Mouse (Mus musculus) G1E (cell line): ENCODE data around the gene Il17f. TPM values are rescaled to one million over a fixed set of nuclear protein-coding genes. Genes with fewer than 3 reads are reported as not detected.
"Not testable (repeated sequence)": the region's sequence is repeated elsewhere in the genome, so short reads cannot be mapped to it uniquely, and the experiment has no call there.

Experiments used
- ATAC-seq: 2 replicates; pipeline ENCODE4 v1.8.0; 2016; ENCODE audit warnings: mild to moderate bottlenecking; ENCODE audit not compliant: insufficient number of reproducible peaks, poor library complexity, low FRiP score, severe bottlenecking; ENCODE audit errors: extremely low read depth
- DNase-seq: peaks from one replicate; pipeline ENCODE4 v3.0.0; 2012; ENCODE audit warnings: low spot score
- H3K27me3 ChIP-seq: 2 replicates; pipeline ENCODE4 v1.6.1; 2012; ENCODE audit warnings: mild to moderate bottlenecking, low read length, inconsistent platforms; ENCODE audit not compliant: insufficient read depth
- H3K36me3 ChIP-seq: replicated peaks from 2 replicates; pipeline ENCODE3; 2012; ENCODE audit warnings: mild to moderate bottlenecking, inconsistent platforms
- H3K4me1 ChIP-seq: 2 replicates; pipeline ENCODE4 v1.6.1; 2012; ENCODE audit warnings: low read depth, low read length, inconsistent platforms, mixed read lengths; ENCODE audit not compliant: insufficient read depth
- H3K4me3 ChIP-seq: 2 replicates; pipeline ENCODE4 v1.5.1; 2012; ENCODE audit warnings: low read depth, mild to moderate bottlenecking, inconsistent platforms, low read length, moderate library complexity, mixed read lengths
- H3K9me3 ChIP-seq: replicated peaks from 2 replicates; pipeline ENCODE4 v1.6.1; 2012; ENCODE audit warnings: inconsistent platforms
- CTCF ChIP-seq: IDR thresholded peaks from 2 replicates; pipeline ENCODE4 v1.5.1; 2012; ENCODE audit warnings: low read depth, low read length, inconsistent platforms, mixed read lengths
- GATA1 ChIP-seq: IDR thresholded peaks from 2 replicates; pipeline ENCODE4 v1.6.1; 2012; ENCODE audit warnings: borderline replicate concordance, low read length, inconsistent platforms, mixed read lengths
- GATA2 ChIP-seq: IDR thresholded peaks from 2 replicates; pipeline ENCODE4 v1.6.1; 2012; ENCODE audit warnings: low read depth, low read length, inconsistent platforms, borderline replicate concordance
- POLR2AphosphoS5 ChIP-seq: IDR thresholded peaks from 2 replicates; pipeline ENCODE4 v1.6.1; 2012; ENCODE audit warnings: low read depth, low read length, inconsistent platforms; ENCODE audit not compliant: insufficient replicate concordance
- TAL1 ChIP-seq: conservative IDR thresholded peaks from 2 replicates; pipeline ENCODE4 v1.6.1; 2012; ENCODE audit warnings: low read depth, low read length, inconsistent platforms, mixed read lengths
- polyA plus RNA-seq: library from polyadenylated mRNA; stranded (reverse); fragments of >175 nt; gene quantifications from 2 replicates; pipeline ENCODE4 v1.2.3, GENCODE M21; 2012
- total RNA-seq, 2 experiments: library from RNA; stranded (forward) in 1 of 2; stranded (reverse) in 1 of 2; fragments of 200-1000 nt in 1 of 2; fragments of >200 nt in 1 of 2; fragmentation: Nextera tagmentation in 1 of 2; gene quantifications; 2 replicates each; pipeline ENCODE4 v1.2.3; 2014 to 2017

Il17f gene
- not detected in 2 replicates for total RNA-seq (2014; fragmentation: Nextera tagmentation)
- total RNA-seq (2017), result 0.55 TPM in 1 of 2 replicates, not detected in the other
- polyA plus RNA-seq, result not detected in 2 replicates

DNA sequence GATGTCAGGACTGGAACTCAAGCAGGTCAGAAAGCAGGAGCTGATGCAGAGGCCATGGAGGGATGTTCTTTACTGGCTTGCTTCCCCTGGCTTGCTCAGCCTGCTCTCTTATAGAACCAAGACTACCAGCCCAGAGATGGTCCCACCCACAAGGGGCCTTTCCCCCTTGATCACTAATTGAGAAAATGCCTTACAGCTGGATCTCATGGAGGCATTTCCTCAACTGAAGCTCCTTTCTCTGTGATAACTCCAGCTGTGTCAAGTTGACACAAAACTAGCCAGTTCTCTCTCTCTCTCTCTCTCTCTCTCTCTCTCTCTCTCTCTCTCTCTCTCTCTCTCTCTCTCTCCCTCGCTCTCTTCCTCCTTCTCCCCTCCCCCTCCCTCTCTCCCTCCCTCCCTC, at the start of gene Il17f:
Gene Il17f, minus strand, starts transcription at position 101 of the 400 bp plus-strand sequence.
- H3K9me3 ChIP-seq, H3K36me3 ChIP-seq, DNase-seq, H3K4me1 ChIP-seq, ATAC-seq, H3K4me3 ChIP-seq: not testable (repeated sequence)
- peaks cover 29% of the 10 kb centered on the region for H3K27me3 ChIP-seq

DNA sequence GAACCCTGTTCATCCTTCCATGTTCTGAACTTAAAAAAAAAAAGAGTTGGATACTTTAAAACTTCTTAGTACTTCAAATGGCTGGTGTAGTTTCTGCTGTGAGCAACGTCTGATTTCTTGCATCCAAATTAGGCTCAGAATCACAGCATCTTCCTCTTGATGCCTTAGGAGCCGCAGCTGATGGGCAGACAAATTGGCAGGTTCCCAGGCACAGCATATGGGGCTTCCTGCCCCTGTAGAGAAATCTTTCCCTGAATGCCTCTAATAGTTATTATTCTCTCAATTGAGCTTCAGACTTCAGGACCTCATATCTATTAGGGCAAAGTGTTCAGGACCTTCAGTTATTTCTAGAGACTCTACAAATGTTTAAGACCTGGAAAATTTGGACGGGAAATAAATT, 49.5 kb upstream of the Il17f start:
- peaks cover 16% of the 10 kb centered on the region for H3K27me3 ChIP-seq
- H3K36me3 ChIP-seq, result no peaks in the 10 kb centered on the region
- TF ChIP-seq GATA1 (no peak), CTCF (no peak), TAL1 (no peak), POLR2AphosphoS5 (no peak), GATA2 (no peak)
- no peak for DNase-seq
- no peaks in the 10 kb centered on the region for H3K4me1 ChIP-seq
- no peak for ATAC-seq
- no peaks in the 10 kb centered on the region for H3K9me3 ChIP-seq
- no peak overlapping the region for H3K4me3 ChIP-seq

DNA sequence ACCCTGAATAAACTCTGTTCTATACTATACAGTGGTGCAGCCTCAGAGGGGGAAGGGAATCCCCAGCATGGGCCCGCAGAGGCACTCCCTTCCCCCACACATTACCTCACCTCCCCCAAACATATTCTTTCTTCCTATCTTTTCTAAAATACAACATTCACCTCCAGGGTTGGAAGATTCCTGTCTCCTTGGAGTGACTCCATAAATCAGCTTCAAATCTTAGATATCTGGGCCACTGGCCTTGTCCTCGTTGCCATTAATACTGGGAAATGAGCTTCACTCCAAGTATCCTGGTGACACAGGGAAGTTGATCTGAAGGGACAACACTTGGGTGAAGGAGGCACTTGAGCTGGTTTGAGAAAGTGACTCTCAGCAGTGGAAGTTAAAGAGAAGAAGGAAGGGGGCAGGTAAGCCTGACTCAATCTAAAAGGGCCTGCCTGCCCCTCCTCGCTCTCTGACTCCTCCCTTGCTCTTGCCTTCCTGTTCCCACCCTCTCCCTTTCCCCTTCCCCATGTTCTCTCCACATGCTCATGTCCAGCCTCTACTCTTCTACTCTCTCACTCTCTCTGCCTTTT, 46.2 kb upstream of the Il17f start:
- TF ChIP-seq CTCF (no peak), POLR2AphosphoS5 (no peak), GATA1 (no peak), GATA2 (no peak), TAL1 (no peak)
- Histone ChIP-seq H3K9me3 (no peaks in the 10 kb centered on the region), H3K36me3 (no peaks in the 10 kb centered on the region), H3K27me3 (peaks cover 24% of the 10 kb centered on the region), H3K4me3 (no peak overlapping the region), H3K4me1 (no peaks in the 10 kb centered on the region)
- DNase-seq (no peak), ATAC-seq (no peak)

DNA sequence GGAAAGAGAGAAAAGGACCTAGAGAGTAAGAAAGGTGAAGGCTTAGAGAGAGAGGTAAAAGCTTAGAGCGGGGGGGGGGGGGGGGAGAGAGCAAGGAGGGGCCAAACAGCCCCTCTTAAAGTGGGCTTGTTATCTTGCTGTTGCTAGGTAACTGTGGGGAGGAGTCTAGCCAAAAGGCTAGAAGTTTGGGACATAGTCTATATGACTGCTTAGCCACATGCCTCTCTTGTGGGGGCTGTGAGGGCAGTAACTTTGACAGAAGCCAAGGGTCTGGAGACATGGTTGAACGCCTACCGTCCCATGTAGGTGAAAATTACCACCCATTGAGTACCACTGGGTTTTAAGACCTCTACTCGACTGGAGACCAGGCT, 42.7 kb upstream of the Il17f start:
- TF ChIP-seq GATA2 (no peak), GATA1 (no peak), POLR2AphosphoS5 (no peak), TAL1 (no peak)
- ATAC-seq, result no peak
- DNase-seq, result no peak

DNA sequence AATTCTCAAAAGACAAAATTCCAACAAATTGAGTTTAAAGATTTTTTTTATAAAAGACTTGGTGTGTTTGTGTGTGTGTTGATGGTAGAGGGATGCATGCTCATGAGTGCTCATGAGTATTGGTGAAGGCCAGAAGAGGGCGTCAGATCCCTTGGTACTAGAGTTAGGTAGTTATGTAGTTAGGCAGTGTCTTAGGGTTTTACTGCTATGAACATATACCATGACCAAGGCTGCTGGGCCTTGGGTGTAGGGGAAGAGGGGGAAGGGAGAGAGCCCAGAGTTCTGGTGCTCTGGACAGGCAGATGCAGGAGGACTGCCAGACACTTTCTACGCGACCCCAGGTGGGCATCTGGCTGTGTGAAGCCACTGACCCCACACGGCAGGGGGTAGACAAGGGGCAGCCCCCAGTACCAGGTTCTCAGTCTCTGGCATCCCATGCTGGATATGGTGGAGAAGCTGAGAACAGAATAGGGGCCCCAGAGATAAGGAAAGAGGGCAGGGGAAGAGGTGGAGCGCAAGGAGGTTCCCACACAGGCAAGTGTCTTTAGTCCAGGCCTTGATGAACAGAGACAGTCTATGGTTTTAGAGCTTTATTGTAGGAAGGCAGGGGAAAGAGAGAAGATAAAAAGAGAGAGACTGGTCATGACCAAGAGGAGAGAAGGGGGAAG, 42.2 kb upstream of the Il17f start:
- TF ChIP-seq GATA2, result no peak
- no peak for TF ChIP-seq TAL1
- TF ChIP-seq GATA1, result no peak
- TF ChIP-seq CTCF, result no peak
- TF ChIP-seq POLR2AphosphoS5, result no peak
- H3K4me1 ChIP-seq, result no peaks in the 10 kb centered on the region
- no peak overlapping the region for H3K4me3 ChIP-seq
- no peaks in the 10 kb centered on the region for H3K36me3 ChIP-seq
- no peaks in the 10 kb centered on the region for H3K9me3 ChIP-seq
- DNase-seq, result no peak
- peaks cover 41% of the 10 kb centered on the region for H3K27me3 ChIP-seq
- ATAC-seq, result no peak

More for the DNA sequence above, 42.7 kb upstream of the Il17f start:
- no peaks in the 10 kb centered on the region for H3K36me3 ChIP-seq
- H3K4me3 ChIP-seq, result no peak overlapping the region
- H3K27me3 ChIP-seq, result peaks cover 36% of the 10 kb centered on the region
- H3K9me3 ChIP-seq, result no peaks in the 10 kb centered on the region
- no peaks in the 10 kb centered on the region for H3K4me1 ChIP-seq

DNA sequence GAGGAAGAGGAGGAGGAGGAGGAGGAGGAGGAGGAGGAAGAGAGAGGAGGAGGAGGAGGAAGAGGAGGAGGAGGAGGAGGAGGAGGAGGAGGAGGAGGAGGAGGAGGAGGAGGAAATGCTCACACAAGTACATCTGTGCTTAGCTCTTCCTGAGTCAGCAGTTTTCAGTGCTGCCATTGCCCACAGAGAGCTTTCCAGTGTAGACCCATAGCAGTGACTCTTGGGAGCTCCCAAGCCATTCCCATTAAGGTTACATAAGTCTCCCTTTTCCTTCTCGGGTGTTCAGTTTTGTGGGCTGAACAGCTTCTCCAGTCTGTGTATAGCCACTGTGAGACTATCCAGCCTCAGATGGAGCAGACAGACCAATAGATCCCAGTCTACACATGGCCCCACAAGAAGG, 40.1 kb upstream of the Il17f start:
- TF ChIP-seq TAL1 (no peak), GATA1 (no peak), CTCF (no peak), GATA2 (no peak), POLR2AphosphoS5 (no peak)
- Histone ChIP-seq H3K9me3 (no peaks in the 10 kb centered on the region), H3K4me1 (no peaks in the 10 kb centered on the region), H3K27me3 (peaks cover 45% of the 10 kb centered on the region), H3K4me3 (no peak overlapping the region), H3K36me3 (no peaks in the 10 kb centered on the region)
- no peak for ATAC-seq
- no peak for DNase-seq
